Mouse (Mus musculus) heart, adult 2 months (tissue): ENCODE measurements around the gene Hmga2.

ENCODE experiments used
- CTCF ChIP-seq: fragments of 200-600 bp; IDR thresholded peaks from 2 replicates; pipeline ENCODE4 v1.8.1; 2022; ENCODE audit warnings: antibody characterized with exemption, mild to moderate bottlenecking, moderate library complexity
- POLR2A ChIP-seq: fragments of 200-500 bp; IDR thresholded peaks from 2 replicates; pipeline ENCODE4 v1.6.1; 2011; ENCODE audit warnings: mild to moderate bottlenecking, low read depth, low read length, control low read depth; ENCODE audit not compliant: insufficient read depth

DNA sequence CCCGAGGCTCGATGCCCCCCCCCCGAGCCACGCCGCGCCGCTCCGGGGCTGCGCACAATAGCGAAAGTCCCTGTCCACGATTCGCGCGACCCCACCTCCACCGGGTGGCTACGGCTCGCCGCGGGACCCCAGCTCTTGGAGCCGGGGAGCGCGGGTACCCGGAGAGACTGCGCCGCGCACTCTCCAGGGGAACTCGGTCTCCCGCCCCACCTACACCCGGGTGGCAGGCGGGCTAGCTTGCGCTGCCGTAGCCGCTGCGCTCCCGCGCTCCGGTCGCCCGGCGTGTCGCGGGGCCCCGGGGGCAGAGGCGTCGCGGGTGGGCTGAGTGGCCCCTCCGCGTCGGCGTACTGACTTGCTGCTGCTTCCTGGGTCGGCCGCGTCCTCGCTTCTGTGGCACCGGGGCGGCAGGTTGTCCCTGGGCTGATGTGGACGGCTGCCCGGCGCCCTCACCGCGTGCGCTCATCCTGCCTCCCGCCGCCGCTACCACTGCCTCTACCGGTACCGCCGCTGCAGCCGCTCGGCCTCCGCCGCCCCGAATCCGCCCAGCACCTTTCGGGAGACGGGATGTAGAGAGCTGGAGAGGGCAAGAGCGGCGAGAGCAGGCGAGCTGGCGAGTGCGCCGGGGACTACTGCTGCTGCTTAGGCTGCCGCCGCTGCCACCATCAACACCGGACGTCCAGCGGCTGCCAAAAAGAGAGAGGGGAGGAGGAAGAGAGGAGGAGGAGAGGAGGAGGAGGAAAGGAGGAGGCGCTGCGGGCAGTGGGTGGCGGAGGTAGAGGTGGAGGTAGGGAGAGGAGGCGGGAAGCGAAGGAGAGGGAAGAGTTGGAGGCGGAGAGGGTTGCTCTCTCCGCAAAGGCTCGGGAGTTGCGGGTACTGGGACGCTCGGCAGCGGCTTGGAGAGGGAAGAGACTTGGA is at the start of gene Hmga2:
- TF ChIP-seq POLR2A (no peak), CTCF (no peak)
